Mouse (Mus musculus): Measurements from ENCODE around the gene Tmem92. TPM values are rescaled to one million over a fixed set of nuclear protein-coding genes. Genes with fewer than 3 reads are reported as not detected.

Tmem92 gene
- polyA plus RNA-seq, 1 experiment from 2014 or later: not detected

- DNase-seq: no peak
- H3K4me1 ChIP-seq (ENCODE audit: insufficient read depth): no peaks in the 10 kb centered on the region
- H3K27me3 ChIP-seq (ENCODE audit: insufficient read depth, low read length): no peaks in the 10 kb centered on the region
- H3K27ac ChIP-seq (ENCODE audit: low read depth): no peak overlapping the region
- no peak overlapping the region for H3K9ac ChIP-seq
- no peak overlapping the region for H3K4me2 ChIP-seq
- 78% methylated on average over 6 of the region's 6 CpGs for WGBS
- no peak for TF ChIP-seq CTCF (IDR thresholded peaks at IDR 0.05; ENCODE audit: low read depth)
- H3K9me3 ChIP-seq (ENCODE audit: low read depth, low read length): no peaks in the 10 kb centered on the region
- ATAC-seq (ENCODE audit: insufficient read depth): no peak
- no peaks in the 10 kb centered on the region for H3K36me3 ChIP-seq (ENCODE audit: insufficient read depth)
- H3K4me3 ChIP-seq (ENCODE audit: low read depth, low read length): no peak overlapping the region
These were observed 22.6 kb downstream of the Tmem92 start for GRCm38 (mm10) chr11:94759916-94760315.

GRCm38 (mm10) chr11:94752946-94753713 lies 29.4 kb downstream of the Tmem92 start:
- WGBS: 39% methylated on average over 2 of the region's 2 CpGs
- Histone ChIP-seq H3K9ac (no peak overlapping the region), H3K27ac (ENCODE audit: low read depth) (no peak overlapping the region), H3K4me3 (ENCODE audit: low read depth, low read length) (no peak overlapping the region), H3K4me2 (no peak overlapping the region), H3K4me1 (ENCODE audit: insufficient read depth) (no peaks in the 10 kb centered on the region), H3K9me3 (ENCODE audit: low read depth, low read length) (no peaks in the 10 kb centered on the region), H3K36me3 (ENCODE audit: insufficient read depth) (no peaks in the 10 kb centered on the region), H3K27me3 (ENCODE audit: insufficient read depth, low read length) (no peaks in the 10 kb centered on the region)
- no peak for TF ChIP-seq CTCF (IDR thresholded peaks at IDR 0.05; ENCODE audit: low read depth)
- ATAC-seq (ENCODE audit: insufficient read depth) (no peak), DNase-seq (no peak)

DNA sequence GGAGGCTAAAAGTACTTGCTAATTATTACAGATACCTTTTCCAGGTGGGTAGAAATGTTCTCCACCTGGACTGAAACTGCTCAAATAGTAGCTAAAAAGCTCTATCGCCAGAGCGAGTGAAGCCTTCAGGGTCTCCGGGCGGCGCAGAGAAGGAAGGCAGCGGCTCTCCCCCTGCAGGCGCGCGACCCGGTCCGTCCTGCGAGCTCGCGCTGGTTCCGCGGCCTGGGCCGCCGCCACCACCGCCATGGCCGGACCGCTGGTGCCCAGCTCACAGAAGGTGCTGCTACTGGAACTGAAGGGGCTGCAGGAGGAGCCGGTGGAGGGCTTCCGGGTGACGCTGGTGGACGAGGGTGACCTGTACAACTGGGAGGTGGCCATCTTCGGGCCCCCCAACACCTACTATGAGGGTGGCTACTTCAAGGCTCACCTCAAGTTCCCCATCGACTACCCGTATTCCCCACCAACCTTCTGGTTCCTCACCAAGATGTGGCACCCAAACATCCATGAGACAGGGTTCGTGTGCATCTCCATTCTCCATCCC lies 40.7 kb downstream of the Tmem92 start, which contains the start of gene Cdc34b:
Gene Cdc34b (plus strand): TSS at position 51 of the 541 bp plus-strand sequence.
- Histone ChIP-seq H3K9me3 (ENCODE audit: low read depth, low read length) (no peaks in the 10 kb centered on the region), H3K4me2 (no peak within 1 kb of the TSS), H3K27me3 (ENCODE audit: insufficient read depth, low read length) (no peaks in the 10 kb centered on the region), H3K4me1 (ENCODE audit: insufficient read depth) (no peaks in the 10 kb centered on the region), H3K27ac (ENCODE audit: low read depth) (no peak within 1 kb of the TSS), H3K9ac (no peak within 1 kb of the TSS), H3K4me3 (ENCODE audit: low read depth, low read length) (no peak within 1 kb of the TSS), H3K36me3 (ENCODE audit: insufficient read depth) (no peaks in the 10 kb centered on the region)
- no peak for TF ChIP-seq CTCF (IDR thresholded peaks at IDR 0.05; ENCODE audit: low read depth)
- DNase-seq (no peak), ATAC-seq (ENCODE audit: insufficient read depth) (no peak)
- 73% methylated on average over 28 of the region's 29 CpGs for WGBS

DNA sequence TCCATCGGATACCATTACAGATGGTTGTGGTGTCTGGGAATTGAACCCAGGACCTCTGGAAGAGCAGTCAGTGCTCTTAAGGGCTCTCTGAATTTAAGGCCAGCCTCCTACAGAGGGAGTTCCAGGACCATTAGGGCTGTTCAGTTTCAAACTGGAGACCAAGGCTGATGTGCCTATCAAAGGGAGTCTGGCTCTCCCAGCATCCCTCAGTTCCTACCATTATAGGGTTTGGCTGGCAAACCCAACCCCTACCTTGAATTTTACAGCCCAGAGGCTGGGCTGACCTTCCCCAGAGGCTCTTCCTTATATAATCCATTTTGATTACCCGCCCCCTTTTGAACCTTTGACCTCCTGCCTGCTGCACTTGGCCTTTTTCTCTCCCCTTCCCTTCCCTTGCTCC lies 46.8 kb downstream of the Tmem92 start:
- Histone ChIP-seq H3K4me3 (ENCODE audit: low read depth, low read length) (no peak overlapping the region), H3K9me3 (ENCODE audit: low read depth, low read length) (no peaks in the 10 kb centered on the region), H3K27me3 (ENCODE audit: insufficient read depth, low read length) (no peaks in the 10 kb centered on the region), H3K9ac (no peak overlapping the region), H3K27ac (ENCODE audit: low read depth) (no peak overlapping the region), H3K4me2 (no peak overlapping the region), H3K4me1 (ENCODE audit: insufficient read depth) (no peaks in the 10 kb centered on the region), H3K36me3 (ENCODE audit: insufficient read depth) (no peaks in the 10 kb centered on the region)
- 66% methylated on average over 2 of the region's 2 CpGs for WGBS
- ATAC-seq (ENCODE audit: insufficient read depth): no peak
- DNase-seq: no peak
- TF ChIP-seq CTCF (IDR thresholded peaks at IDR 0.05; ENCODE audit: low read depth): no peak

GRCm38 (mm10) chr11:94732773-94733172 lies 49.7 kb downstream of the Tmem92 start:
- no peak overlapping the region for H3K9ac ChIP-seq
- peak; percentile 49 for TF ChIP-seq CTCF (IDR thresholded peaks at IDR 0.05; ENCODE audit: low read depth)
- no peak overlapping the region for H3K4me2 ChIP-seq
- no peaks in the 10 kb centered on the region for H3K36me3 ChIP-seq (ENCODE audit: insufficient read depth)
- no peaks in the 10 kb centered on the region for H3K27me3 ChIP-seq (ENCODE audit: insufficient read depth, low read length)
- no peaks in the 10 kb centered on the region for H3K4me1 ChIP-seq (ENCODE audit: insufficient read depth)
- no peaks in the 10 kb centered on the region for H3K9me3 ChIP-seq (ENCODE audit: low read depth, low read length)
- DNase-seq (peak; percentile 33), ATAC-seq (ENCODE audit: insufficient read depth) (no peak)
- no peak overlapping the region for H3K4me3 ChIP-seq (ENCODE audit: low read depth, low read length)
- WGBS: 37% methylated on average over 8 of the region's 8 CpGs
- H3K27ac ChIP-seq (ENCODE audit: low read depth): no peak overlapping the region

- TF ChIP-seq CTCF (IDR thresholded peaks at IDR 0.05; ENCODE audit: low read depth): no peak
- Histone ChIP-seq H3K36me3 (ENCODE audit: insufficient read depth) (no peaks in the 10 kb centered on the region), H3K4me1 (ENCODE audit: insufficient read depth) (no peaks in the 10 kb centered on the region), H3K9me3 (ENCODE audit: low read depth, low read length) (no peaks in the 10 kb centered on the region), H3K4me2 (no peak overlapping the region), H3K4me3 (ENCODE audit: low read depth, low read length) (no peak overlapping the region), H3K27me3 (ENCODE audit: insufficient read depth, low read length) (no peaks in the 10 kb centered on the region), H3K27ac (ENCODE audit: low read depth) (no peak overlapping the region), H3K9ac (no peak overlapping the region)
- DNase-seq (no peak), ATAC-seq (ENCODE audit: insufficient read depth) (no peak)
- WGBS: 82% methylated on average over 12 of the region's 12 CpGs
These were observed 51.3 kb downstream of the Tmem92 start for GRCm38 (mm10) chr11:94731229-94731628.

DNA sequence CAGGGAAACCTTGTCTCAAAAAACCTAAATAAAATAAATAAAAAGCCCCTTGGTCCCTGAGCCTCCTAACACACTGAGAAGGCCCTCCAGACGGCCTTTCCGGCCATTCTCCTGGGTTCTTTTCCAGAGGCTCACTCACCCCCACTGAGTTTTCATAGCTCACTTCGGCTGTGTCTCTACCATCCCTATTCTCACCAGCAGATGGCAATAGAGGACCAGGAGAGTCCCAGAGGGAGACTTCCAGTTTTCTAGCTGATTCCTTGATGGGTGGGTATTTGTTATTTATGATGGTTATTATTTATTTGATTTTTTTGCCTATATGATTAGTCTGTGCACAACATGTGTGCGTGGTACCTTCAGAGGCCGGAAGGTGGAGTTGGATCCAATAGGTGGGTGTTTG lies 52.2 kb downstream of the Tmem92 start:
- 22% methylated on average over 5 of the region's 5 CpGs for WGBS
- Histone ChIP-seq H3K9me3 (ENCODE audit: low read depth, low read length) (no peaks in the 10 kb centered on the region), H3K9ac (no peak overlapping the region), H3K4me1 (ENCODE audit: insufficient read depth) (no peaks in the 10 kb centered on the region), H3K4me2 (no peak overlapping the region), H3K36me3 (ENCODE audit: insufficient read depth) (no peaks in the 10 kb centered on the region), H3K4me3 (ENCODE audit: low read depth, low read length) (no peak overlapping the region), H3K27me3 (ENCODE audit: insufficient read depth, low read length) (no peaks in the 10 kb centered on the region), H3K27ac (ENCODE audit: low read depth) (no peak overlapping the region)
- DNase-seq: peak; percentile 93
- no peak; the same call in none of the 2 replicates for ATAC-seq (ENCODE audit: insufficient read depth)
- TF ChIP-seq CTCF (IDR thresholded peaks at IDR 0.05; ENCODE audit: low read depth): peak; percentile 86

Measured in lung, embryonic 14.5 days (tissue).